ENCODE assay signal across 8 mouse cellular contexts in genomic region chrX:7604879-7605574, GRCm38 (mm10). TPM values are rescaled to one million over a fixed set of nuclear protein-coding genes. Genes with fewer than 3 reads are reported as not detected.
DNase-seq lines count a peak whose midpoint lies in the region; ATAC-seq lines count a peak whose summit lies in the region.

Gene Ccdc22, minus strand, starts transcription at chrX:7605517.

- ATAC-seq in erythroid progenitor cell, adult 5-6 weeks (replicated peaks; ENCODE audit: low FRiP score, poor library complexity, severe bottlenecking), result peak; percentile 98
- ATAC-seq in heart, embryonic 13.5 days (ENCODE audit: extremely low read depth, insufficient number of reproducible peaks, low FRiP score, low TSS enrichment), result peak; percentile 77; the same call in 1 of the 2 replicates
- peak; percentile 93 for ATAC-seq in liver, embryonic 12.5 days
- ATAC-seq in stomach, embryonic 15.5 days (ENCODE audit: insufficient read depth, low FRiP score, low read depth), result peak; percentile 90

- H3K4me1 ChIP-seq in heart, embryonic 13.5 days, result 0 out of 2 replicates have a peak, but pooled peaks cover under 1% of the 10 kb centered on the region
- peaks cover 11% of the 10 kb centered on the region for H3K4me1 ChIP-seq in liver, embryonic 12.5 days
- H3K4me1 ChIP-seq in stomach, embryonic 15.5 days, result no peaks in the 10 kb centered on the region

- peak within 1 kb of the TSS; percentile 78 for H3K9ac ChIP-seq in heart, embryonic 13.5 days
- H3K9ac ChIP-seq in liver, embryonic 12.5 days, result peak within 1 kb of the TSS; percentile 65
- no peak within 1 kb of the TSS for H3K9ac ChIP-seq in stomach, embryonic 15.5 days

- H3K36me3 ChIP-seq in heart, embryonic 13.5 days, result 0 out of 2 replicates have a peak, but pooled peaks cover under 1% of the 10 kb centered on the region
- peaks cover 11% of the 10 kb centered on the region; the same call in 1 of the 2 replicates for H3K36me3 ChIP-seq in liver, embryonic 12.5 days
- H3K36me3 ChIP-seq in stomach, embryonic 15.5 days, result no peaks in the 10 kb centered on the region

- DNase-seq in CD4-positive helper T cell, adult 2 months (ENCODE audit: low read depth, low spot score), result peak; percentile 84
- DNase-seq in brain, embryonic 18.5 days (ENCODE audit: low read depth, low spot score), result peak; percentile 60
- DNase-seq in kidney, postnatal 10 days, result peak; percentile 91
- DNase-seq in natural killer cell, adult 2 months (ENCODE audit: low spot score in 2 of 2), result peak; percentile 57 to 74

- no peak within 1 kb of the TSS for H3K27ac ChIP-seq in heart, embryonic 13.5 days (replicated peaks)
- H3K27ac ChIP-seq in liver, embryonic 12.5 days, result no peak within 1 kb of the TSS
- H3K27ac ChIP-seq in stomach, embryonic 15.5 days, result 0 out of 2 replicates have a peak within 1 kb of the TSS, but pooled peaks have one; percentile 21

- no peaks in the 10 kb centered on the region for H3K9me3 ChIP-seq in heart, embryonic 13.5 days
- no peaks in the 10 kb centered on the region for H3K9me3 ChIP-seq in liver, embryonic 12.5 days (replicated peaks)
- H3K9me3 ChIP-seq in stomach, embryonic 15.5 days, result no peaks in the 10 kb centered on the region

- WGBS in heart, embryonic 13.5 days, result 12% methylated on average over 28 of the region's 28 CpGs
- 9% methylated on average over 28 of the region's 28 CpGs for WGBS in liver, embryonic 12.5 days (ENCODE audit: insufficient replicate concordance)
- 12% methylated on average over 28 of the region's 28 CpGs for WGBS in stomach, embryonic 15.5 days

- H3K4me3 ChIP-seq in heart, embryonic 13.5 days, result peak within 1 kb of the TSS; percentile 59
- peak within 1 kb of the TSS; percentile 59 for H3K4me3 ChIP-seq in liver, embryonic 12.5 days
- H3K4me3 ChIP-seq in stomach, embryonic 15.5 days (replicated peaks), result peak within 1 kb of the TSS; percentile 50

- H3K4me2 ChIP-seq in heart, embryonic 13.5 days, result peak within 1 kb of the TSS; percentile 69
- H3K4me2 ChIP-seq in liver, embryonic 12.5 days, result peak within 1 kb of the TSS; percentile 72
- H3K4me2 ChIP-seq in stomach, embryonic 15.5 days, result peak within 1 kb of the TSS; percentile 48

- peaks cover 11% of the 10 kb centered on the region; the same call in 1 of the 2 replicates for H3K27me3 ChIP-seq in heart, embryonic 13.5 days (replicated peaks)
- peaks cover 21% of the 10 kb centered on the region for H3K27me3 ChIP-seq in liver, embryonic 12.5 days (replicated peaks)
- no peaks in the 10 kb centered on the region for H3K27me3 ChIP-seq in stomach, embryonic 15.5 days (replicated peaks)

RNA-seq across cellular contexts. Expression of gene Ccdc22, which starts in this region (rescaled TPM):
- 8.6 and 9.2 TPM in 2 replicates for total RNA-seq in erythroid progenitor cell, adult 5-6 weeks (2015; ENCODE audit: low replicate concordance)
- 12.0 and 17.3 TPM in 2 replicates for total RNA-seq in erythroid progenitor cell, adult 5-6 weeks (2017; ENCODE audit: low replicate concordance)
- 18.2 and 20.0 TPM in 2 replicates for polyA plus RNA-seq in heart, embryonic 13.5 days (2015; fragmentation: Nextera tagmentation; extraction: Ambion mirVana)
- polyA plus RNA-seq in liver, embryonic 12.5 days (2016; fragmentation: Nextera tagmentation; extraction: Ambion mirVana), result 26.1 and 26.2 TPM in 2 replicates
- polyA plus RNA-seq in stomach, embryonic 15.5 days (2015; fragmentation: Nextera tagmentation; extraction: Ambion mirVana), result 28.0 and 29.0 TPM in 2 replicates
